Mouse (Mus musculus) myocyte (in vitro differentiated cells): ENCODE measurements at regions not wholly inside any gene's neighbourhood (a gene's known extent, or its start where the extent isn't known, plus 50 kb on each side); places are given as distances from the start of the nearest gene placed in this dataset.

ENCODE experiments used
- H3K27me3 ChIP-seq: one replicate; pipeline ENCODE4 v1.6.1; 2011; ENCODE audit not compliant: control insufficient read depth, insufficient read depth, insufficient read length
- H3K36me3 ChIP-seq: one replicate; pipeline ENCODE4 v1.6.1; 2011; ENCODE audit not compliant: control insufficient read depth, insufficient read depth
- H3K4me2 ChIP-seq: one replicate; pipeline ENCODE4 v1.6.1; 2011; ENCODE audit warnings: low read depth, control low read depth
- H3K4me3 ChIP-seq: one replicate; pipeline ENCODE4 v1.5.1; 2011; ENCODE audit warnings: mild to moderate bottlenecking, control low read depth, moderate library complexity
- H3K79me2 ChIP-seq: one replicate; pipeline ENCODE4 v1.6.1; 2011; ENCODE audit not compliant: control insufficient read depth, insufficient read depth
- H3ac ChIP-seq: one replicate; pipeline ENCODE4 v1.6.1; 2011; ENCODE audit not compliant: control insufficient read depth, insufficient read length
- CEBPB ChIP-seq: IDR thresholded peaks from 2 replicates; pipeline ENCODE4 v1.6.1; 2011; ENCODE audit warnings: mild to moderate bottlenecking, moderate library complexity; ENCODE audit not compliant: poor library complexity, insufficient read depth, severe bottlenecking
- E2F4 ChIP-seq: IDR thresholded peaks from one replicate; pipeline ENCODE4 v1.6.1; 2011; ENCODE audit warnings: mild to moderate bottlenecking, control low read depth, moderate library complexity; ENCODE audit not compliant: insufficient read depth
- MAX ChIP-seq: IDR thresholded peaks from one replicate; pipeline ENCODE4 v1.6.1; 2011; ENCODE audit warnings: low read depth, mild to moderate bottlenecking, control low read depth
- MYOD1 ChIP-seq, 3 experiments: IDR thresholded peaks; one replicate each; pipeline ENCODE4 v1.6.1; 2011; ENCODE audit warnings: control low read depth in 2 of 3, low read depth in 2 of 3, mild to moderate bottlenecking in 2 of 3, moderate library complexity in 1 of 3; ENCODE audit not compliant: insufficient read length in 2 of 3, control insufficient read depth in 1 of 3
- MYOG ChIP-seq, 3 experiments: IDR thresholded peaks; one replicate each; pipeline ENCODE4 v1.6.1; 2011; ENCODE audit warnings: control low read depth in 2 of 3, low read depth in 2 of 3, mild to moderate bottlenecking in 2 of 3; ENCODE audit not compliant: insufficient read length in 2 of 3, control insufficient read depth in 1 of 3, insufficient read depth in 1 of 3
- POLR2A ChIP-seq: IDR thresholded peaks from one replicate; pipeline ENCODE4 v1.6.1; 2011; ENCODE audit warnings: low read depth, mild to moderate bottlenecking, control low read depth, moderate library complexity; ENCODE audit not compliant: insufficient read length
- POLR2AphosphoS2 ChIP-seq: IDR thresholded peaks from one replicate; pipeline ENCODE4 v1.6.1; 2011; ENCODE audit warnings: low read depth, control low read depth; ENCODE audit not compliant: insufficient read length
- REST ChIP-seq: IDR thresholded peaks from one replicate; pipeline ENCODE4 v1.6.1; 2011; ENCODE audit warnings: mild to moderate bottlenecking, control low read depth, moderate library complexity; ENCODE audit not compliant: insufficient read depth, insufficient read length
- SRF ChIP-seq: IDR thresholded peaks from one replicate; pipeline ENCODE4 v1.6.1; 2011; ENCODE audit warnings: low read depth; ENCODE audit not compliant: control insufficient read depth, insufficient read length
- TCF12 ChIP-seq: IDR thresholded peaks from one replicate; pipeline ENCODE4 v1.6.1; 2011; ENCODE audit warnings: mild to moderate bottlenecking, control low read depth; ENCODE audit not compliant: poor library complexity, insufficient read depth, severe bottlenecking
- TCF3 ChIP-seq: IDR thresholded peaks from one replicate; pipeline ENCODE4 v1.6.1; 2011; ENCODE audit warnings: low read depth, control low read depth; ENCODE audit not compliant: insufficient read length
- USF1 ChIP-seq: IDR thresholded peaks from one replicate; pipeline ENCODE4 v1.6.1; 2011; ENCODE audit warnings: low read depth, mild to moderate bottlenecking, control low read depth, moderate library complexity

GRCm38 (mm10) chr7:70178006-70178405, 188.5 kb downstream of the Nr2f2 start:
- TF ChIP-seq E2F4: no peak
- no peak for TF ChIP-seq MYOG (IDR thresholded peaks at IDR 0.05; ENCODE audit: control insufficient read depth in 1 of 3, insufficient read depth in 1 of 3, insufficient read length in 2 of 3, low read depth in 2 of 3)
- TF ChIP-seq MAX: no peak
- no peak for TF ChIP-seq POLR2AphosphoS2
- no peak for TF ChIP-seq TCF12
- TF ChIP-seq TCF3: no peak
- TF ChIP-seq REST: no peak
- no peak for TF ChIP-seq MYOD1 (IDR thresholded peaks at IDR 0.05; ENCODE audit: control insufficient read depth in 1 of 3, insufficient read length in 2 of 3, low read depth in 2 of 3)
- no peak for TF ChIP-seq POLR2A
- TF ChIP-seq SRF: no peak
- TF ChIP-seq USF1: no peak
- no peak for TF ChIP-seq CEBPB

GRCm38 (mm10) chr7:70176686-70177259, 189.8 kb downstream of the Nr2f2 start:
- H3K36me3 ChIP-seq: no peaks in the 10 kb centered on the region
- no peak for TF ChIP-seq USF1
- no peak for TF ChIP-seq SRF
- no peak for TF ChIP-seq MYOD1 (IDR thresholded peaks at IDR 0.05; ENCODE audit: control insufficient read depth in 1 of 3, insufficient read length in 2 of 3, low read depth in 2 of 3)
- TF ChIP-seq CEBPB: no peak
- no peak for TF ChIP-seq E2F4
- no peak for TF ChIP-seq REST
- TF ChIP-seq TCF3: no peak
- no peak for TF ChIP-seq POLR2A
- TF ChIP-seq TCF12: no peak
- no peak for TF ChIP-seq POLR2AphosphoS2
- no peak for TF ChIP-seq MAX
- H3K27me3 ChIP-seq: no peaks in the 10 kb centered on the region
- no peaks in the 10 kb centered on the region for H3K79me2 ChIP-seq
- no peak overlapping the region for H3K4me3 ChIP-seq
- no peak overlapping the region for H3K4me2 ChIP-seq
- no peak overlapping the region for H3ac ChIP-seq

More at GRCm38 (mm10) chr7:70178006-70178405, 188.5 kb downstream of the Nr2f2 start:
- H3K4me2 ChIP-seq: no peak overlapping the region
- H3ac ChIP-seq: no peak overlapping the region
- H3K79me2 ChIP-seq: no peaks in the 10 kb centered on the region
- H3K27me3 ChIP-seq: no peaks in the 10 kb centered on the region
- H3K4me3 ChIP-seq: no peak overlapping the region
- no peaks in the 10 kb centered on the region for H3K36me3 ChIP-seq

- TF ChIP-seq POLR2A (no peak), MYOG (IDR thresholded peaks at IDR 0.05; ENCODE audit: control insufficient read depth in 1 of 3, insufficient read depth in 1 of 3, insufficient read length in 2 of 3, low read depth in 2 of 3) (no peak), REST (no peak), CEBPB (no peak), SRF (no peak), MAX (no peak), MYOD1 (IDR thresholded peaks at IDR 0.05; ENCODE audit: control insufficient read depth in 1 of 3, insufficient read length in 2 of 3, low read depth in 2 of 3) (no peak), TCF12 (no peak), USF1 (no peak), E2F4 (no peak), TCF3 (no peak), POLR2AphosphoS2 (no peak)
- Histone ChIP-seq H3K4me2 (no peak overlapping the region), H3K27me3 (no peaks in the 10 kb centered on the region), H3K79me2 (no peaks in the 10 kb centered on the region), H3K4me3 (no peak overlapping the region), H3ac (no peak overlapping the region), H3K36me3 (no peaks in the 10 kb centered on the region)
Observed at GRCm38 (mm10) chr7:70176086-70176485, 190.4 kb downstream of the Nr2f2 start.

- no peak for TF ChIP-seq POLR2A
- no peak for TF ChIP-seq MYOD1 (IDR thresholded peaks at IDR 0.05; ENCODE audit: control insufficient read depth in 1 of 3, insufficient read length in 2 of 3, low read depth in 2 of 3)
- TF ChIP-seq TCF3: no peak
- no peak for TF ChIP-seq CEBPB
- TF ChIP-seq USF1: no peak
- TF ChIP-seq TCF12: no peak
- TF ChIP-seq E2F4: no peak
- no peak for TF ChIP-seq REST
- TF ChIP-seq MAX: no peak
- TF ChIP-seq MYOG (IDR thresholded peaks at IDR 0.05; ENCODE audit: control insufficient read depth in 1 of 3, insufficient read depth in 1 of 3, insufficient read length in 2 of 3, low read depth in 2 of 3): no peak
- no peak for TF ChIP-seq POLR2AphosphoS2
- no peak for TF ChIP-seq SRF
- Histone ChIP-seq H3K27me3 (no peaks in the 10 kb centered on the region), H3K4me3 (no peak overlapping the region)
Observed at GRCm38 (mm10) chr7:70172431-70172830, 194.1 kb downstream of the Nr2f2 start.

More at GRCm38 (mm10) chr7:70172431-70172830, 194.1 kb downstream of the Nr2f2 start:
- H3K79me2 ChIP-seq: no peaks in the 10 kb centered on the region
- no peak overlapping the region for H3K4me2 ChIP-seq
- no peaks in the 10 kb centered on the region for H3K36me3 ChIP-seq
- H3ac ChIP-seq: no peak overlapping the region
